Mouse (Mus musculus): ENCODE data around the gene Nuak2. TPM values are rescaled to one million over a fixed set of nuclear protein-coding genes. Genes with fewer than 3 reads are reported as not detected.

Gene Nuak2
- polyA plus RNA-seq, 1 experiment from 2014 or later, result 11.9 TPM

- peak; percentile 42 for DNase-seq (ENCODE audit: low spot score)
- 33% methylated on average over 11 of the region's 11 CpGs for WGBS
- Histone ChIP-seq H3K4me2 (replicated peaks; ENCODE audit: low read depth, low read length) (no peak overlapping the region), H3K27ac (ENCODE audit: low read length) (no peak overlapping the region), H3K27me3 (replicated peaks; ENCODE audit: insufficient read depth, low read length) (no peaks in the 10 kb centered on the region), H3K9me3 (ENCODE audit: low read length) (no peaks in the 10 kb centered on the region), H3K36me3 (ENCODE audit: insufficient read depth, low read length) (no peaks in the 10 kb centered on the region), H3K4me3 (ENCODE audit: low read depth, low read length) (no peak overlapping the region), H3K9ac (replicated peaks; ENCODE audit: low read depth) (no peak overlapping the region), H3K4me1 (ENCODE audit: insufficient read depth, low read depth, low read length) (peaks cover 15% of the 10 kb centered on the region; the same call in 1 of the 2 replicates)
- peak; percentile 58 for TF ChIP-seq CTCF (IDR thresholded peaks at IDR 0.05)
- TF ChIP-seq EP300 (IDR thresholded peaks at IDR 0.05), result no peak
- no peak for ATAC-seq
Measured at GRCm38 (mm10) chr1:132287991-132288451, 27.9 kb upstream of the Nuak2 start.

- DNase-seq (ENCODE audit: low spot score) (peak; percentile 10), ATAC-seq (no peak)
- no peaks in the 10 kb centered on the region for H3K9me3 ChIP-seq (ENCODE audit: low read length)
- peaks cover 15% of the 10 kb centered on the region; the same call in 1 of the 2 replicates for H3K4me1 ChIP-seq (ENCODE audit: insufficient read depth, low read depth, low read length)
- H3K36me3 ChIP-seq (ENCODE audit: insufficient read depth, low read length), result no peaks in the 10 kb centered on the region
- H3K4me2 ChIP-seq (replicated peaks; ENCODE audit: low read depth, low read length), result no peak overlapping the region
- no peak overlapping the region for H3K27ac ChIP-seq (ENCODE audit: low read length)
- no peak overlapping the region for H3K4me3 ChIP-seq (ENCODE audit: low read depth, low read length)
- no peak overlapping the region for H3K9ac ChIP-seq (replicated peaks; ENCODE audit: low read depth)
- no peaks in the 10 kb centered on the region for H3K27me3 ChIP-seq (replicated peaks; ENCODE audit: insufficient read depth, low read length)
- TF ChIP-seq CTCF (IDR thresholded peaks at IDR 0.05) (no peak), EP300 (IDR thresholded peaks at IDR 0.05) (no peak)
- WGBS, result 74% methylated on average over 6 of the region's 6 CpGs
Measured at GRCm38 (mm10) chr1:132289965-132290364, 26.0 kb upstream of the Nuak2 start.

- H3K9me3 ChIP-seq (ENCODE audit: low read length), result no peaks in the 10 kb centered on the region
- 0 out of 2 replicates have a peak, but pooled peaks have one; percentile 18 for TF ChIP-seq CTCF (IDR thresholded peaks at IDR 0.05)
- no peak for TF ChIP-seq EP300 (IDR thresholded peaks at IDR 0.05)
- H3K4me2 ChIP-seq (replicated peaks; ENCODE audit: low read depth, low read length), result no peak overlapping the region
- ATAC-seq, result no peak
- whole genome bisulfite sequencing, result 53% methylated on average over 11 of the region's 11 CpGs
- peaks cover 20% of the 10 kb centered on the region; the same call in 1 of the 2 replicates for H3K4me1 ChIP-seq (ENCODE audit: insufficient read depth, low read depth, low read length)
- no peaks in the 10 kb centered on the region for H3K27me3 ChIP-seq (replicated peaks; ENCODE audit: insufficient read depth, low read length)
- H3K36me3 ChIP-seq (ENCODE audit: insufficient read depth, low read length), result no peaks in the 10 kb centered on the region
- no peak for DNase-seq (ENCODE audit: low spot score)
- H3K4me3 ChIP-seq (ENCODE audit: low read depth, low read length), result no peak overlapping the region
- H3K9ac ChIP-seq (replicated peaks; ENCODE audit: low read depth), result no peak overlapping the region
- peak overlapping the region; percentile 86; the same call in 1 of the 2 replicates for H3K27ac ChIP-seq (ENCODE audit: low read length)
Measured at GRCm38 (mm10) chr1:132290921-132291675, 24.8 kb upstream of the Nuak2 start.

- no peak overlapping the region for H3K4me3 ChIP-seq (ENCODE audit: low read depth, low read length)
- 25% methylated on average over 4 of the region's 4 CpGs for WGBS
- TF ChIP-seq EP300 (IDR thresholded peaks at IDR 0.05) (no peak), CTCF (IDR thresholded peaks at IDR 0.05) (no peak)
- H3K9ac ChIP-seq (replicated peaks; ENCODE audit: low read depth), result no peak overlapping the region
- no peaks in the 10 kb centered on the region for H3K27me3 ChIP-seq (replicated peaks; ENCODE audit: insufficient read depth, low read length)
- H3K4me1 ChIP-seq (ENCODE audit: insufficient read depth, low read depth, low read length), result peaks cover 21% of the 10 kb centered on the region; the same call in 1 of the 2 replicates
- no peaks in the 10 kb centered on the region for H3K36me3 ChIP-seq (ENCODE audit: insufficient read depth, low read length)
- peak overlapping the region; percentile 86 for H3K27ac ChIP-seq (ENCODE audit: low read length)
- DNase-seq (ENCODE audit: low spot score) (no peak), ATAC-seq (no peak)
- no peaks in the 10 kb centered on the region for H3K9me3 ChIP-seq (ENCODE audit: low read length)
- no peak overlapping the region for H3K4me2 ChIP-seq (replicated peaks; ENCODE audit: low read depth, low read length)
Measured at GRCm38 (mm10) chr1:132291706-132292105, 24.2 kb upstream of the Nuak2 start.

- Histone ChIP-seq H3K27ac (ENCODE audit: low read length) (peak overlapping the region; percentile 86), H3K9me3 (ENCODE audit: low read length) (no peaks in the 10 kb centered on the region), H3K36me3 (ENCODE audit: insufficient read depth, low read length) (no peaks in the 10 kb centered on the region), H3K4me2 (replicated peaks; ENCODE audit: low read depth, low read length) (peak overlapping the region; percentile 25; the same call in 1 of the 2 replicates), H3K27me3 (replicated peaks; ENCODE audit: insufficient read depth, low read length) (no peaks in the 10 kb centered on the region), H3K4me3 (ENCODE audit: low read depth, low read length) (no peak overlapping the region), H3K9ac (replicated peaks; ENCODE audit: low read depth) (no peak overlapping the region), H3K4me1 (ENCODE audit: insufficient read depth, low read depth, low read length) (peaks cover 21% of the 10 kb centered on the region; the same call in 1 of the 2 replicates)
- 16% methylated on average over 21 of the region's 21 CpGs for WGBS
- TF ChIP-seq CTCF (IDR thresholded peaks at IDR 0.05) (peak; percentile 71), EP300 (IDR thresholded peaks at IDR 0.05) (peak; percentile 97)
- ATAC-seq, result peak; percentile 70
- DNase-seq (ENCODE audit: low spot score), result peak; percentile 83
Measured at GRCm38 (mm10) chr1:132292318-132293129, 23.4 kb upstream of the Nuak2 start.

GRCm38 (mm10) chr1:132295506-132295905 is 20.4 kb upstream of the Nuak2 start:
- ATAC-seq, result peak; percentile 57
- H3K9me3 ChIP-seq (ENCODE audit: low read length), result no peaks in the 10 kb centered on the region
- 0 out of 2 replicates have a peak, but pooled peaks cover 3% of the 10 kb centered on the region for H3K27me3 ChIP-seq (replicated peaks; ENCODE audit: insufficient read depth, low read length)
- peak; percentile 85 for DNase-seq (ENCODE audit: low spot score)
- TF ChIP-seq CTCF (IDR thresholded peaks at IDR 0.05) (no peak), EP300 (IDR thresholded peaks at IDR 0.05) (no peak)
- H3K9ac ChIP-seq (replicated peaks; ENCODE audit: low read depth), result no peak overlapping the region
- WGBS, result 62% methylated on average over 7 of the region's 7 CpGs
- H3K4me1 ChIP-seq (ENCODE audit: insufficient read depth, low read depth, low read length), result peaks cover 25% of the 10 kb centered on the region; the same call in 1 of the 2 replicates
- no peak overlapping the region for H3K4me2 ChIP-seq (replicated peaks; ENCODE audit: low read depth, low read length)
- no peaks in the 10 kb centered on the region for H3K36me3 ChIP-seq (ENCODE audit: insufficient read depth, low read length)
- H3K4me3 ChIP-seq (ENCODE audit: low read depth, low read length), result no peak overlapping the region
- H3K27ac ChIP-seq (ENCODE audit: low read length), result peak overlapping the region; percentile 64
